Mouse (Mus musculus) adrenal gland, postnatal 36 days (tissue): ENCODE measurements around the gene Bcl9l. TPM values are rescaled to one million over a fixed set of nuclear protein-coding genes. Genes with fewer than 3 reads are reported as not detected.

ENCODE experiments used
- DNase-seq, 2 experiments: peaks; one replicate each; pipeline ENCODE4 v3.0.0; 2021; ENCODE audit warnings: mixed read lengths in 1 of 2
- total RNA-seq, 2 experiments: library from RNA; stranded (reverse); gene quantifications; 2 replicates each; pipeline ENCODE4 v1.2.3; 2021

Gene Bcl9l
- total RNA-seq, 2 experiments from 2014 or later, result 47.6 to 51.8 TPM

- DNase-seq, result peak; percentile 69 to 82
Observed at GRCm38 (mm10) chr9:44483510-44484044, 952 bp downstream of the Bcl9l start.

GRCm38 (mm10) chr9:44484311-44485104 is 1.9 kb downstream of the Bcl9l start:
- no peak for DNase-seq

- no peak for DNase-seq
Observed at GRCm38 (mm10) chr9:44485105-44485515, 2.5 kb downstream of the Bcl9l start.

DNA sequence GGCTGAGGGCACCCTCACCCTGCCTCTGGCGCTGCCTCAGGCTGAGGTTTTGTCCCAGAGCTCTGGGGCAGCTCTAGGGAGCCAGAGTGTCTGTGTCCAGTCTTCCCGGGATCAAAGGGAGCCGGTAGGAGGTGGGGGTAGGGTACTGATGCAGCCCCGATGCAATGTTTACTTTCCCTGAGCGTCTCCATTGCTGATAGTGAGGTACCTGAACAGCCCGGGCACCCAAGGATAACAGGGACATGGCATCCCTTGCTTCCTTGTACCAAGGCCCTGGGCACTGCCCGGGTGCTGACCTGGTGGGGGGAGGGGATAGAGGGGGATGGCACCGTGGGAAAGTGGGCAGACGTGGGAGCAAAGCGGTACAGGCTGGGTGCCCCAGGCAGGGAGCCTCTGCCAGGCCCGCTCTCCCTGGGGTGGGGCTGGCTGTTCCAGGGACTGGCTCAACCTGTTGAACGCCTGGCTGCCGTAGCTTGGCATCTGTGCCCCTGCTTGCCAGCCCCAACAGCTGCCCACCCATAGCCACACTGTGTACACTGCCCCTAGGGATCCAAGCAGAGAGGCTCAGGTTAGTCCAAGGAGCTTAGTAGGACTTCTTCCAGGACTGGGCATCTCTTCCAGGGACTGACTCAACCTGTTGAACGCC is 3.0 kb downstream of the Bcl9l start:
- DNase-seq, result peak in 1 of 2 experiments; percentile 68

GRCm38 (mm10) chr9:44486335-44486734 is 3.7 kb downstream of the Bcl9l start:
- DNase-seq, result peak; percentile 73 to 88

DNA sequence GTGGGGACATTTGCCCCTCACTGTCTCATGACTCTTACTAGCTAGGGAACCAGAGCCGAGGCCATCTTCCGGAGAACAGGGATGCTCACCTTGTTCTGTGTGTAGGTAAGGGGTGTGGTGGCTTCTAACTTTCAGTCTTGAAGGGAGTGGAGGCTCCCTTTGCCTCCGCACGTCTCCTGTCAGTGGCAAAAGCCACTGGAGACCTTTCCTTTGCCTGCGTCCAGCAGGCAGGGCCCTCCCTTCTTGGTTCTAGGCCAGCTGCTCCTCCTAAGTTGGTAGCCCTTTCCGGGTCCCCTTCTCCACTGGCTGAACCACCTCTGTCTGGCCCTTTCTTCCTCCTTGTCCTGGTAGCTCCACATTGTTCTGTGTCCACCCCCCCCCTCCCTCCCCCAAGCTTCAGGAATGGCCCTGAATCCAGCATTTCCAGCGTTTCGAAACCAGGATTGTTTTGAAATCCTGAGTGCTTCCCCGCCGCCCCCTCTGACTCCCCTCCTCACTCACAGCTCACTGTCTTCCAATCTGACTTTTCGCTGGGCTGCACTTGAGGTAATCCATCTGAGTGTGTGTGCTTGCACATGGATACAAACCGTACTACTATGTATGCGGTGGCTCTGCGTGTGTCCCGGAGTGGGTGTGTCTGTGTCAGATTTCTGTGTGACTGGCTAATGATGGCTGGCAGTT is 4.3 kb downstream of the Bcl9l start:
- DNase-seq, result peak; percentile 63 to 78

GRCm38 (mm10) chr9:44487441-44487840 is 4.8 kb downstream of the Bcl9l start:
- peak; percentile 89 to 92 for DNase-seq

DNA sequence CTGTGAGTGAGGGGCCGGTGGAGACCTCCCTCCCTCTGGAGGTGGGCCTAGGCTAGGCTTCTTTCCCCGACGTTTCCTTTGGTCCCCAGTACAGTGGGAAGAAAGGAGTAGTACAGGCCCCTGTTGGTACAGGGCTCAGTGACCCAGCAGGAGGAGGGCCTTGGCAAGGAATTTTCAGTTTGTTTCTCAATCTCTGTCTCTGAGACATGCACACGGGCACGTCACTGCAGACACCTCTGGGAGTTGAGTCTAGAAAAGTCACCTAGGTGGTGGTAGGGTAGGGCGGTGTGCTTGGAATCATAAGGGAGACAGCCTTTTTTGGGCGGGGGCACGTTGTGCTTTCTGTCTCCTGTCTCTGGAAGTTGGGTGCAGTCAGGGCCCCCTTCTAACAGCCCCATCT is 5.8 kb downstream of the Bcl9l start:
- peak in 1 of 2 experiments; percentile 67 for DNase-seq

GRCm38 (mm10) chr9:44488855-44489381 is 6.3 kb downstream of the Bcl9l start:
- peak; percentile 69 to 85 for DNase-seq

DNA sequence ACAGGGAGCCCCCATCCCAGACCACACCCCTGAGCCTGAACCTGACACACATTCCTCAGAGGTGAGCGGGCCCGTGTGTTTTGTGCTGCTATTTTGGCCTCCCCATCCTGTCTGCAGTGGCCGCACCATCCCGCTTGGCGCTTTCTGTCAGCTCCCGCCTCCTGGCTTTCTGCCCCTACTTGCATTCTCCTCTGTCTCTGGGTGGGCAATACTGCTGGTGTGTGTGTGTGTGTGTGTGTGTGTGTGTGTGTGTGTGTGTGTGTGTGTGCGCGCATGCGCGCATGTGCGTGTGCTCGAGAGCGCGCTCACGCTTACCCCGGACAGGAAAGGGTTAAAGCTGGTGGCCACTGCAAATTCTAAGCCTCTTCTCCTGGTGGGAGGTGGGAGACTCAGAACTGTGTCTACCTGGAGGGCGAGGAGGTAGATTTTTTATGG is 7.0 kb downstream of the Bcl9l start:
- peak in 1 of 2 experiments; percentile 50 for DNase-seq

DNA sequence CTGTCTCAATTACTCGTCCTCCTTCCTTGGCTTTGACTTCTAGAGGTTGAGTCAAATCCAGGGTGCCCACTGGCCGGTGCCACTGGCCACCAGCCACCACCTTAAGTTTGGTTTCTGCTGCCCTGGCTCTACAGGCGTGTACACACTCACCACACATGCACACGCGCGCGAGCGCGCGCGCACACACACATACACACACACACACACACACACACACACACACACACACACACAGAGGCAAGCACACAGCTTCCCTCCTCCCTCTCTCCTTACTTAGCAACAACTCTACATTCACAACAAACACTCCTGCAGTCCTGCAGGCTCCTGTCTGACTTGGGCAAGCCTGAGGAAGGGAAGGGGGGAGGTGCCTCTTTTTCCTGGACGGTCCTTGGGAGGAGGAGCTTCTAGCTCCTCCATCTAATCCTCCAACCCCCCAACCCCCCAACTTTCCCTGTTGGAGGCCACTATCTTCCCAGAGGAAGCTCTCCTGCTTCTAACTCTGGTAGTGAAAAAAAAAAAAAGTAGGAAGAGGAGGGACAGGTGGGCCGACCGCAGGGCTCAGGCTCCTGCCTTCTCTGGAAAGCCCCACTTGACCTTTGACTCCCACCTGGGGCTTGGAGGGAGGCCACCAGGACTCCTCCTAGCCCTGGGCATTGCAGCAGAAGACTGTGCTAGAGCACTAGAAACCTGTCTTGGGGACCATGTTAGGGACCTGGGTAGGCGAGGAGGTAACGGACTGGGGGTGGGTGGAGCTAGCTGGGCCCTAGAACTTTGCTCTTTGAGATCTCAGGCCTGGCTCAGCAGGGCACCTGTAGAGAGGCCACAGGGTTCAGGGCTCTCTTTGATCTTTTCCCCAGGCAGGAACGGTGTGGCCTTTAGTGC is 7.7 kb downstream of the Bcl9l start:
- DNase-seq, result peak in 1 of 2 experiments; percentile 52

DNA sequence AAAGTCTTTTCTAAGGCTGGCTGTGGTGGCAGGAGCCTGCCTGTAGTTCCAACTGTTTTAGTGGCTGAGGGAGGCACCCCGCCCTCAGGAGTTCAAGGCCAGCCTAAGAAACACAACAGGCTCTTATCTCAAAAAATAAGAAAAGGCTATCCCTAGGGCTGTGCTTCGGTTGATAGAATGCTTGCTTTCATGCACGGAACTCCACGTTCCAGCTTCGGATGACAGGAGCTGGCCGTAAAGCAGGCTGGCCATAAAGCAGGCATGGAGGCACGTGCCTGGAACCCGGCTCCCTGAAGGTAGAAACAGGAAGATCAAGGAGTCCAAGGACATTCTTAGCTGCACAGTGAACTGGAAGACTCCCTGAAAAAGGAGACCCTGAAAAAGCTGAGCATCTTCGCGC is 8.7 kb downstream of the Bcl9l start:
- peak in 1 of 2 experiments; percentile 46 for DNase-seq

GRCm38 (mm10) chr9:44492631-44493461 is 10.2 kb downstream of the Bcl9l start:
- no peak for DNase-seq

GRCm38 (mm10) chr9:44494261-44494862 is 11.7 kb downstream of the Bcl9l start:
- DNase-seq, result peak in 1 of 2 experiments; percentile 64

- DNase-seq, result peak in 1 of 2 experiments; percentile 38
Observed at GRCm38 (mm10) chr9:44494863-44495809, 12.5 kb downstream of the Bcl9l start.

DNA sequence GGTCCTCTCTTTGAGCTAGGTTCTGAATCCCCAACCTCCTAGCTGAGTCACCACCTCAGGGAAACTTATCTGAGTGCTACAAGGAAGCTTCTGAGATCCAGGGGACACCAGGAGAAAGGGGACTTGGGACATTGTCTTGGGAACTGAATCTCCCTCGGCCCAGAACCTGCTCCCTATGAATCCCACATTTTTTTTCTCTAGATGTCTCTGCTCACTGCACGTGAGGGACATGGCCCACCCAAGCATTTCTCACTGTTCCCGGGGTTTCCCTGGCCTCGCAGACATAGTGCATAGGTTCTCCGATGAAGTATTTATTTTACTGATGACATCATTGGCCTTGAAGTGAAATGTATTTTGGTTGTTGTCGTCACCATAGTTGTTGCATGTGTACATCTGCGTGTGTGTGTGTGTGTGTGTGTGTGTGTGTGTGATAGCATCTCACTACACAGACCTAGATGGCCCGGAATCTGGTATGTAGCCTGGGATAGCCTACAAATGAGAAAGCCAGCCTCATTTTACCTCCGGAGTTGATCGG is 13.3 kb downstream of the Bcl9l start:
- DNase-seq, result no peak

DNA sequence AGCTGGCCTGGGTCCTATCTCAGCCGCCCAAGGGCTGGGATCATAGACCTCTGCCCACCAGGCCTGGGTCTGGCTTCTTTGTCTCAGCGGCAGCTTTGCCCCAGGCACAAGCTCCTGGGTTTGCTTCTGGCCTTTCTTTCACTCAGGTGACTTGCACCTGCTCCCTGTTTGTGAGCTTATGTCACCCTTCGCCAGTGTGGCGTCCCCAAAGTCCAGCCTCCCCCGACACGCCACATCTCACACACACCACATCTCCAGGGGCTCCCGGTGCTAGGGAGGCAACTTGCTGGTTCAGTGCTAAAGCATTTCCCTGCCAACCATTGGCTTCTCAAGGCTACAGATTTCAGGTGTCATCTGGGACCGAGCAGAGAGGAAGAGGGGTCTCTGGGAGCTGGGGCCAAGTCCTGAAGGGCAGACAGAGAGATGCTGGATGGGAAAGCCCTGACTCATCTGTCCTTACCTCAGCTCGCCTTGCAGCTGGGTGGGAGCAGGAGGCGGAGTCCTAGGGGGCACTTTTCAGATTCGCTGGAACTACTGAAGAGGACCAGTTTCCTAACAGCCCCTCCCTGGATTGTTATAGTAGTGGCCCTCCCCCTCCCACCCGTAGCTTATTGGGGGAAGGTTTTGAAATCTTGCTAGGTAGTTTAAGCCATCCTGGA is 14.3 kb downstream of the Bcl9l start:
- no peak for DNase-seq
